Mouse (Mus musculus) megakaryocyte, adult 5-6 weeks (primary cell): ENCODE measurements around the gene Kcnc3. TPM values are rescaled to one million over a fixed set of nuclear protein-coding genes. Genes with fewer than 3 reads are reported as not detected.
A peak's percentile ranks its signal among the peaks of the same experiment; 100 is the strongest.

Experiments
- ATAC-seq: 2 replicates; pipeline ENCODE4 v1.8.0; 2016; ENCODE audit warnings: mild to moderate bottlenecking, inconsistent platforms; ENCODE audit not compliant: poor library complexity, severe bottlenecking
- total RNA-seq, 2 experiments: library from RNA; stranded (forward) in 1 of 2; stranded (reverse) in 1 of 2; fragments of 153-499, 151-499 nt in 1 of 2; fragments of 221-1000, 200-1000 nt in 1 of 2; gene quantifications; 2 replicates each; pipeline versions ENCODE4 v1.2.3 to v1.2.4; 2015 to 2017

Kcnc3 gene
- total RNA-seq, 2 experiments from 2014 or later: 0.67 TPM; not detected in 1

- no peak for ATAC-seq
Measured at GRCm38 (mm10) chr7:44595131-44595561, 4.7 kb downstream of the Kcnc3 start.

- no peak for ATAC-seq
Measured at GRCm38 (mm10) chr7:44596051-44596450, 5.6 kb downstream of the Kcnc3 start.

GRCm38 (mm10) chr7:44596996-44597538, 6.6 kb downstream of the Kcnc3 start:
- ATAC-seq: no peak

GRCm38 (mm10) chr7:44597666-44598065, 7.2 kb downstream of the Kcnc3 start:
- ATAC-seq: no peak

GRCm38 (mm10) chr7:44598336-44598735, 7.9 kb downstream of the Kcnc3 start:
- ATAC-seq: no peak

- no peak for ATAC-seq
Measured at GRCm38 (mm10) chr7:44600691-44601262, 10.3 kb downstream of the Kcnc3 start.

GRCm38 (mm10) chr7:44601646-44602045, 11.2 kb downstream of the Kcnc3 start:
- no peak for ATAC-seq

- no peak for ATAC-seq
Measured at GRCm38 (mm10) chr7:44602443-44602842, 12.0 kb downstream of the Kcnc3 start.

- no peak for ATAC-seq
Measured at GRCm38 (mm10) chr7:44603186-44603855, 12.9 kb downstream of the Kcnc3 start.

- ATAC-seq: no peak
Measured at GRCm38 (mm10) chr7:44604139-44604606, 13.7 kb downstream of the Kcnc3 start.

- ATAC-seq: no peak
Measured at GRCm38 (mm10) chr7:44604619-44605018, 14.2 kb downstream of the Kcnc3 start.

GRCm38 (mm10) chr7:44605436-44605835, 15.0 kb downstream of the Kcnc3 start:
- no peak for ATAC-seq

- ATAC-seq: no peak
Measured at GRCm38 (mm10) chr7:44606171-44606901, 15.9 kb downstream of the Kcnc3 start.

GRCm38 (mm10) chr7:44612192-44612591, 21.7 kb downstream of the Kcnc3 start:
- ATAC-seq: no peak

GRCm38 (mm10) chr7:44614041-44614688, 23.7 kb downstream of the Kcnc3 start:
- no peak for ATAC-seq

GRCm38 (mm10) chr7:44615309-44615708, 24.8 kb downstream of the Kcnc3 start:
- no peak for ATAC-seq

- no peak for ATAC-seq
Measured at GRCm38 (mm10) chr7:44615987-44616386, 25.5 kb downstream of the Kcnc3 start.

- no peak for ATAC-seq
Measured at GRCm38 (mm10) chr7:44617059-44617458, 26.6 kb downstream of the Kcnc3 start.

- ATAC-seq: peak; percentile 51
Measured at GRCm38 (mm10) chr7:44623714-44624542, 33.5 kb downstream of the Kcnc3 start.

GRCm38 (mm10) chr7:44624543-44624826, 34.0 kb downstream of the Kcnc3 start:
- no peak for ATAC-seq
